Mouse (Mus musculus) embryonic facial prominence, embryonic 13.5 days (tissue): ENCODE measurements at regions not wholly inside any gene's neighbourhood (a gene's known extent, or its start where the extent isn't known, plus 50 kb on each side); places are given as distances from the start of the nearest gene placed in this dataset.

ENCODE experiments used
- ATAC-seq: fragments of 200-750 bp; cut with Nextera tagmentation; 2 replicates; pipeline ENCODE4 v1.8.0; 2017; ENCODE audit warnings: low read depth; ENCODE audit not compliant: insufficient number of reproducible peaks, insufficient read depth, low FRiP score, low TSS enrichment
- H3K27ac ChIP-seq: fragments of 300-500 bp; sonication (generic); 2 replicates; pipeline ENCODE4 v1.5.1; 2015; ENCODE audit warnings: moderate library complexity, mild to moderate bottlenecking, inconsistent platforms
- H3K27me3 ChIP-seq: fragments of 300-500 bp; sonication (generic); 2 replicates; pipeline ENCODE4 v1.6.1; 2015; ENCODE audit warnings: mild to moderate bottlenecking, inconsistent platforms
- H3K36me3 ChIP-seq: fragments of 300-500 bp; sonication (generic); 2 replicates; pipeline ENCODE4 v1.6.1; 2015; ENCODE audit warnings: mild to moderate bottlenecking, inconsistent platforms
- H3K4me1 ChIP-seq: fragments of 300-500 bp; sonication (generic); 2 replicates; pipeline ENCODE4 v1.6.1; 2015; ENCODE audit warnings: inconsistent platforms
- H3K4me2 ChIP-seq: fragments of 300-500 bp; sonication (generic); 2 replicates; pipeline ENCODE4 v1.6.1; 2015; ENCODE audit warnings: moderate library complexity, mild to moderate bottlenecking, inconsistent platforms
- H3K4me3 ChIP-seq: fragments of 300-500 bp; sonication (generic); 2 replicates; pipeline ENCODE4 v1.5.1; 2015; ENCODE audit warnings: mild to moderate bottlenecking, inconsistent platforms
- H3K9ac ChIP-seq: fragments of 300-500 bp; sonication (generic); 2 replicates; pipeline ENCODE4 v1.6.1; 2015; ENCODE audit warnings: mild to moderate bottlenecking, inconsistent platforms
- H3K9me3 ChIP-seq: fragments of 300-500 bp; sonication (generic); 2 replicates; pipeline ENCODE4 v1.6.1; 2016; ENCODE audit warnings: inconsistent platforms
- WGBS: fragments of 180-500 bp; shearing (Covaris S2); methylation state at CpG from one replicate; pipeline ENCODE4 v1.1.7; 2015; ENCODE audit warnings: mixed read lengths; 5-methylcytosine and 5-hydroxymethylcytosine counted together

- Histone ChIP-seq H3K9me3 (no peaks in the 10 kb centered on the region), H3K4me1 (no peaks in the 10 kb centered on the region), H3K27me3 (no peaks in the 10 kb centered on the region), H3K36me3 (no peaks in the 10 kb centered on the region), H3K4me3 (no peak overlapping the region), H3K4me2 (no peak overlapping the region), H3K9ac (no peak overlapping the region), H3K27ac (no peak overlapping the region)
- no peak for ATAC-seq
- WGBS = 44% methylated on average over 4 of the region's 4 CpGs
Measured at GRCm38 (mm10) chr1:73683132-73683888, 440.9 kb downstream of the Tns1 start.

- no peak for ATAC-seq
- Histone ChIP-seq H3K4me2 (no peak overlapping the region), H3K9ac (no peak overlapping the region), H3K27ac (no peak overlapping the region), H3K36me3 (no peaks in the 10 kb centered on the region), H3K4me3 (no peak overlapping the region), H3K9me3 (no peaks in the 10 kb centered on the region), H3K27me3 (no peaks in the 10 kb centered on the region), H3K4me1 (no peaks in the 10 kb centered on the region)
- 82% methylated on average over 1 of the region's 1 CpGs for WGBS
Measured at GRCm38 (mm10) chr1:73681697-73682096, 442.6 kb downstream of the Tns1 start.

- Histone ChIP-seq H3K9ac (no peak overlapping the region), H3K36me3 (no peaks in the 10 kb centered on the region), H3K4me2 (no peak overlapping the region), H3K27me3 (no peaks in the 10 kb centered on the region), H3K4me1 (no peaks in the 10 kb centered on the region), H3K4me3 (no peak overlapping the region), H3K27ac (no peak overlapping the region), H3K9me3 (no peaks in the 10 kb centered on the region)
- WGBS = 89% methylated on average over 3 of the region's 3 CpGs
- no peak for ATAC-seq
Measured at GRCm38 (mm10) chr1:73680829-73681228, 443.4 kb downstream of the Tns1 start.

- no peak overlapping the region for H3K4me2 ChIP-seq
- ATAC-seq = no peak
- H3K27me3 ChIP-seq = no peaks in the 10 kb centered on the region
- H3K27ac ChIP-seq = no peak overlapping the region
- no peak overlapping the region for H3K9ac ChIP-seq
- no peaks in the 10 kb centered on the region for H3K4me1 ChIP-seq
- H3K36me3 ChIP-seq = no peaks in the 10 kb centered on the region
- 65% methylated on average over 1 of the region's 1 CpGs for WGBS
- H3K9me3 ChIP-seq = no peaks in the 10 kb centered on the region
- H3K4me3 ChIP-seq = no peak overlapping the region
Measured at GRCm38 (mm10) chr1:73673851-73674235, 450.4 kb downstream of the Tns1 start.

- Histone ChIP-seq H3K4me3 (no peak overlapping the region), H3K4me2 (no peak overlapping the region), H3K27me3 (no peaks in the 10 kb centered on the region), H3K9ac (no peak overlapping the region), H3K9me3 (no peaks in the 10 kb centered on the region), H3K27ac (no peak overlapping the region), H3K4me1 (no peaks in the 10 kb centered on the region), H3K36me3 (no peaks in the 10 kb centered on the region)
- WGBS = 24% methylated on average over 4 of the region's 4 CpGs
- ATAC-seq = no peak
Measured at GRCm38 (mm10) chr1:73673191-73673850, 450.9 kb downstream of the Tns1 start.

GRCm38 (mm10) chr1:73672239-73672638 lies 452.0 kb downstream of the Tns1 start:
- Histone ChIP-seq H3K27ac (no peak overlapping the region), H3K27me3 (no peaks in the 10 kb centered on the region), H3K9ac (no peak overlapping the region), H3K4me2 (no peak overlapping the region), H3K4me3 (no peak overlapping the region), H3K9me3 (no peaks in the 10 kb centered on the region), H3K36me3 (no peaks in the 10 kb centered on the region), H3K4me1 (no peaks in the 10 kb centered on the region)
- ATAC-seq = no peak
- WGBS = 95% methylated on average over 4 of the region's 4 CpGs

- Histone ChIP-seq H3K27me3 (no peaks in the 10 kb centered on the region), H3K4me2 (no peak overlapping the region), H3K27ac (no peak overlapping the region), H3K36me3 (no peaks in the 10 kb centered on the region), H3K4me1 (no peaks in the 10 kb centered on the region), H3K4me3 (no peak overlapping the region), H3K9me3 (no peaks in the 10 kb centered on the region), H3K9ac (no peak overlapping the region)
- ATAC-seq = no peak
- 70% methylated on average over 2 of the region's 2 CpGs for WGBS
Measured at GRCm38 (mm10) chr1:73668691-73669090, 455.6 kb downstream of the Tns1 start.

- no peak overlapping the region for H3K4me3 ChIP-seq
- H3K36me3 ChIP-seq = no peaks in the 10 kb centered on the region
- WGBS = 31% methylated on average over 1 of the region's 1 CpGs
- no peaks in the 10 kb centered on the region for H3K4me1 ChIP-seq
- no peak for ATAC-seq
- H3K9ac ChIP-seq = no peak overlapping the region
- H3K27ac ChIP-seq = no peak overlapping the region
- H3K4me2 ChIP-seq = no peak overlapping the region
- H3K9me3 ChIP-seq = no peaks in the 10 kb centered on the region
- H3K27me3 ChIP-seq = no peaks in the 10 kb centered on the region
Measured at GRCm38 (mm10) chr1:73663546-73663945, 460.7 kb downstream of the Tns1 start.

GRCm38 (mm10) chr1:73645011-73645410 lies 479.2 kb downstream of the Tns1 start:
- H3K27me3 ChIP-seq = no peaks in the 10 kb centered on the region
- H3K36me3 ChIP-seq = no peaks in the 10 kb centered on the region
- H3K4me3 ChIP-seq = no peak overlapping the region
- H3K9me3 ChIP-seq = no peaks in the 10 kb centered on the region
- no peak overlapping the region for H3K9ac ChIP-seq
- ATAC-seq = no peak
- 0 out of 2 replicates have a peak, but pooled peaks cover 8% of the 10 kb centered on the region for H3K4me1 ChIP-seq
- WGBS = 67% methylated on average over 3 of the region's 3 CpGs
- H3K27ac ChIP-seq = no peak overlapping the region
- no peak overlapping the region for H3K4me2 ChIP-seq

GRCm38 (mm10) chr1:73644394-73644793 lies 479.9 kb downstream of the Tns1 start:
- Histone ChIP-seq H3K4me2 (no peak overlapping the region), H3K9me3 (no peaks in the 10 kb centered on the region), H3K9ac (no peak overlapping the region), H3K36me3 (no peaks in the 10 kb centered on the region), H3K27me3 (no peaks in the 10 kb centered on the region), H3K27ac (no peak overlapping the region), H3K4me1 (0 out of 2 replicates have a peak, but pooled peaks cover 8% of the 10 kb centered on the region), H3K4me3 (no peak overlapping the region)
- WGBS = 61% methylated on average over 5 of the region's 5 CpGs
- ATAC-seq = no peak

GRCm38 (mm10) chr1:73643431-73643830 lies 480.8 kb downstream of the Tns1 start:
- no peaks in the 10 kb centered on the region for H3K27me3 ChIP-seq
- no peak overlapping the region for H3K4me2 ChIP-seq
- no peaks in the 10 kb centered on the region for H3K36me3 ChIP-seq
- no peak for ATAC-seq
- no peaks in the 10 kb centered on the region for H3K9me3 ChIP-seq
- 0 out of 2 replicates have a peak, but pooled peaks cover 8% of the 10 kb centered on the region for H3K4me1 ChIP-seq
- H3K27ac ChIP-seq = no peak overlapping the region
- no peak overlapping the region for H3K9ac ChIP-seq
- no peak overlapping the region for H3K4me3 ChIP-seq
- 77% methylated on average over 5 of the region's 5 CpGs for WGBS

GRCm38 (mm10) chr1:73642691-73643109 lies 481.5 kb downstream of the Tns1 start:
- ATAC-seq = no peak
- Histone ChIP-seq H3K27me3 (no peaks in the 10 kb centered on the region), H3K36me3 (no peaks in the 10 kb centered on the region), H3K9me3 (no peaks in the 10 kb centered on the region), H3K27ac (no peak overlapping the region), H3K4me1 (0 out of 2 replicates have a peak, but pooled peaks cover 8% of the 10 kb centered on the region), H3K4me2 (no peak overlapping the region), H3K9ac (no peak overlapping the region), H3K4me3 (no peak overlapping the region)
- WGBS = 39% methylated on average over 7 of the region's 7 CpGs
